Mouse (Mus musculus): ENCODE measurements at regions not wholly inside any gene's neighbourhood (a gene's known extent, or its start where the extent isn't known, plus 50 kb on each side); places are given as distances from the start of the nearest gene placed in this dataset.

GRCm38 (mm10) chr14:59066456-59067220 lies 76.1 kb downstream of the 1700129C05Rik start:
- no peak for TF ChIP-seq CTCF (IDR thresholded peaks at IDR 0.05; ENCODE audit: low read depth)
- TF ChIP-seq EP300 (IDR thresholded peaks at IDR 0.05; ENCODE audit: low read depth) = no peak
